Mouse (Mus musculus) spleen, adult 2 months (tissue): Measurements from ENCODE around the gene Capn2.

ENCODE experiments used
- CTCF ChIP-seq: fragments of 200-500 bp; IDR thresholded peaks from 2 replicates; pipeline ENCODE4 v1.5.1; 2011; ENCODE audit warnings: mild to moderate bottlenecking, inconsistent platforms; ENCODE audit not compliant: insufficient read depth, insufficient read length, insufficient replicate concordance; ENCODE audit errors: extremely low read depth
- POLR2A ChIP-seq: fragments of 200-500 bp; IDR thresholded peaks from 2 replicates; pipeline ENCODE4 v1.6.1; 2011; ENCODE audit warnings: low read depth, low read length, inconsistent platforms

- TF ChIP-seq POLR2A (no peak), CTCF (no peak)
Observed at GRCm38 (mm10) chr1:182455080-182455479, 62.3 kb downstream of the Capn2 start.
